11 mouse cellular contexts compared by ENCODE assay signal in genomic region chr2:108877141-108877540, GRCm38 (mm10).
DNase-seq lines count a peak whose midpoint lies in the region; ATAC-seq and TF ChIP-seq lines count a peak whose summit lies in the region.
"Had no signal": no experiment of that assay in that cellular context is flagged by ENCODE, and none has a peak within 500 bp of the region (broad histone marks: within the 10 kb centered on the region; RNA-seq: fewer than 3 reads in every experiment).

No protein-coding gene starts in this region.

- H3K4me3 ChIP-seq in kidney, embryonic 14.5 days (ENCODE audit: low read length), result no peak overlapping the region
- no peak overlapping the region for H3K4me3 ChIP-seq in thymus, adult 2 months (ENCODE audit: control insufficient read depth, insufficient read depth, low read length)
- H3K4me3 ChIP-seq: heart, embryonic 13.5 days; liver, embryonic 15.5 days had no signal

- H3K4me2 ChIP-seq in kidney, embryonic 14.5 days (replicated peaks; ENCODE audit: low read depth, low read length), result no peak overlapping the region
- H3K4me2 ChIP-seq: heart, embryonic 13.5 days; liver, embryonic 15.5 days had no signal

- peak; percentile 42 for DNase-seq in kidney, adult 9 months
- peak; percentile 74 for DNase-seq in 3T3-L1 (ENCODE audit: low read depth, low spot score)
- DNase-seq in 416B (ENCODE audit: low read depth), result peak; percentile 43
- DNase-seq in cerebellum, postnatal 14 days, result peak; percentile 14 to 52
- DNase-seq in thymus, adult 2 months, result no peak
- no peak for DNase-seq in right cerebral cortex, postnatal 36 days (ENCODE audit: low spot score in 2 of 2)
- DNase-seq: adrenal gland, adult 8-10 months; kidney, postnatal 36 days had no signal

- no peak for TF ChIP-seq POLR2A in thymus, adult 2 months (IDR thresholded peaks at IDR 0.05; ENCODE audit: control insufficient read depth, extremely low read depth, insufficient read depth, low read length, poor library complexity)

- no peaks in the 10 kb centered on the region for H3K4me1 ChIP-seq in kidney, embryonic 14.5 days (ENCODE audit: control insufficient read depth, insufficient read depth, low read length)
- no peaks in the 10 kb centered on the region for H3K4me1 ChIP-seq in thymus, adult 2 months (replicated peaks; ENCODE audit: control insufficient read depth, insufficient read depth, low read length)
- H3K4me1 ChIP-seq: heart, embryonic 13.5 days; liver, embryonic 15.5 days had no signal

- TF ChIP-seq CTCF in thymus, adult 2 months (IDR thresholded peaks at IDR 0.05; ENCODE audit: borderline replicate concordance, control insufficient read depth, extremely low read depth, insufficient read depth, low read length, poor library complexity), result no peak

- no peaks in the 10 kb centered on the region for H3K9me3 ChIP-seq in kidney, embryonic 14.5 days (ENCODE audit: control insufficient read depth, low read length)
- H3K9me3 ChIP-seq: heart, embryonic 13.5 days; liver, embryonic 15.5 days had no signal

- WGBS in kidney, embryonic 14.5 days, result 78% methylated on average over 4 of the region's 4 CpGs
- WGBS in thymus, adult 2 months, result 76% methylated on average over 4 of the region's 4 CpGs

- H3K36me3 ChIP-seq in kidney, embryonic 14.5 days (ENCODE audit: control insufficient read depth, insufficient read depth, low read length), result no peaks in the 10 kb centered on the region
- no peaks in the 10 kb centered on the region for H3K36me3 ChIP-seq in thymus, adult 2 months (ENCODE audit: control insufficient read depth, insufficient read depth, low read length)
- H3K36me3 ChIP-seq: heart, embryonic 13.5 days; liver, embryonic 15.5 days had no signal

- H3K27me3 ChIP-seq in kidney, embryonic 14.5 days (ENCODE audit: control insufficient read depth, insufficient read depth, low read length), result no peaks in the 10 kb centered on the region
- no peaks in the 10 kb centered on the region for H3K27me3 ChIP-seq in thymus, adult 2 months (ENCODE audit: control insufficient read depth, insufficient read depth, low read length)
- H3K27me3 ChIP-seq: heart, embryonic 13.5 days; liver, embryonic 15.5 days had no signal

- no peak overlapping the region for H3K9ac ChIP-seq in kidney, embryonic 14.5 days (ENCODE audit: low read depth, low read length)
- H3K9ac ChIP-seq: heart, embryonic 13.5 days; liver, embryonic 15.5 days had no signal

- ATAC-seq in kidney, embryonic 14.5 days (ENCODE audit: low FRiP score, low TSS enrichment), result no peak

- no peak overlapping the region for H3K27ac ChIP-seq in kidney, embryonic 14.5 days (ENCODE audit: low read depth, low read length)
- H3K27ac ChIP-seq in thymus, adult 2 months (ENCODE audit: control insufficient read depth, insufficient read depth, low read length), result no peak overlapping the region
- H3K27ac ChIP-seq: heart, embryonic 13.5 days; liver, embryonic 15.5 days had no signal

Comparison
In these comparisons a context has a peak if more than half of its experiments do, and no peak if none do; other contexts are left out.
1. DNase-seq: peak in kidney, adult 9 months (single experiment), 3T3-L1 (single experiment), 416B (single experiment) and cerebellum, postnatal 14 days (2 of 2); none in thymus, adult 2 months (single experiment) and right cerebral cortex, postnatal 36 days (0 of 2).